Mouse (Mus musculus) MEL (cell line): ENCODE results near the gene Ppl. TPM values are rescaled to one million over a fixed set of nuclear protein-coding genes. Genes with fewer than 3 reads are reported as not detected.

Experiments
- DNase-seq: peaks from one replicate; pipeline ENCODE4 v3.0.0; 2011; ENCODE audit warnings: low read depth, low spot score
- H3K27ac ChIP-seq: 2 replicates; pipeline ENCODE4 v1.5.1; 2012; ENCODE audit warnings: low read depth, mild to moderate bottlenecking, control low read depth, low read length, moderate library complexity; ENCODE audit not compliant: control insufficient read depth
- H3K27me3 ChIP-seq, 2 experiments: fragments of 150-350 bp in 1 of 2; sonication (generic) in 1 of 2; 2 replicates each; pipeline ENCODE4 v1.6.1; 2012; ENCODE audit warnings: low read length in 2 of 2, mild to moderate bottlenecking in 2 of 2, improper control_type of control experiment in 1 of 2, moderate library complexity in 1 of 2; ENCODE audit not compliant: insufficient read depth in 2 of 2, control insufficient read depth in 1 of 2
- H3K36me3 ChIP-seq, 2 experiments: 2 replicates each; pipeline ENCODE4 v1.6.1; 2012 to 2014; ENCODE audit warnings: low read length in 2 of 2, improper control_type of control experiment in 1 of 2, inconsistent platforms in 1 of 2, mild to moderate bottlenecking in 1 of 2; ENCODE audit not compliant: insufficient read depth in 2 of 2, control insufficient read depth in 1 of 2
- H3K4me1 ChIP-seq, 2 experiments: fragments of 150-350 bp in 1 of 2; sonication (generic) in 1 of 2; 2 replicates each; pipeline ENCODE4 v1.6.1; 2012; ENCODE audit warnings: low read length in 2 of 2, improper control_type of control experiment in 1 of 2, mild to moderate bottlenecking in 1 of 2; ENCODE audit not compliant: insufficient read depth in 2 of 2, control insufficient read depth in 1 of 2
- H3K4me3 ChIP-seq, 2 experiments: fragments of 150-350 bp in 1 of 2; sonication (generic) in 1 of 2; 2 replicates each; pipeline ENCODE4 v1.5.1; 2012; ENCODE audit warnings: low read depth in 2 of 2, low read length in 2 of 2, mild to moderate bottlenecking in 2 of 2, moderate library complexity in 2 of 2, control low read depth in 1 of 2, improper control_type of control experiment in 1 of 2; ENCODE audit not compliant: control insufficient read depth in 1 of 2, insufficient read depth in 1 of 2
- H3K79me2 ChIP-seq: 2 replicates; pipeline ENCODE4 v1.6.1; 2012; ENCODE audit warnings: mild to moderate bottlenecking, low read length, moderate library complexity; ENCODE audit not compliant: control insufficient read depth, poor library complexity, insufficient read depth
- H3K9ac ChIP-seq: 2 replicates; pipeline ENCODE4 v1.6.1; 2012; ENCODE audit warnings: low read depth, mild to moderate bottlenecking, control low read depth, low read length, moderate library complexity; ENCODE audit not compliant: control insufficient read depth, poor library complexity, severe bottlenecking
- H3K9me3 ChIP-seq: fragments of 150-350 bp; sonication (generic); replicated peaks from 2 replicates; pipeline ENCODE4 v1.6.1; 2012; ENCODE audit warnings: mild to moderate bottlenecking, low read length, improper control_type of control experiment, moderate library complexity; ENCODE audit not compliant: insufficient read depth
- CHD1 ChIP-seq: IDR thresholded peaks from 2 replicates; pipeline ENCODE4 v1.6.1; 2012; ENCODE audit warnings: low read depth, mild to moderate bottlenecking, inconsistent platforms, low read length, improper control_type of control experiment
- ELF1 ChIP-seq: IDR thresholded peaks from 2 replicates; pipeline ENCODE4 v1.6.1; 2014; ENCODE audit warnings: low read depth, mild to moderate bottlenecking, inconsistent platforms, low read length, improper control_type of control experiment, moderate library complexity
- ETS1 ChIP-seq: IDR thresholded peaks from 2 replicates; pipeline ENCODE4 v1.6.1; 2012; ENCODE audit warnings: low read depth, mild to moderate bottlenecking, inconsistent platforms, low read length, improper control_type of control experiment, moderate library complexity
- GATA1 ChIP-seq: IDR thresholded peaks from 2 replicates; pipeline ENCODE4 v1.6.1; 2011; ENCODE audit warnings: low read depth, low read length, improper control_type of control experiment
- HCFC1 ChIP-seq: IDR thresholded peaks from 2 replicates; pipeline ENCODE4 v1.6.1; 2012; ENCODE audit warnings: low read depth, mild to moderate bottlenecking, inconsistent platforms, low read length, improper control_type of control experiment, moderate library complexity
- KAT2A ChIP-seq: conservative IDR thresholded peaks from 2 replicates; pipeline ENCODE4 v1.6.1; 2012; ENCODE audit warnings: low read depth, low read length, improper control_type of control experiment, inconsistent platforms
- MEF2A ChIP-seq: IDR thresholded peaks from 2 replicates; pipeline ENCODE4 v1.6.1; 2014; ENCODE audit warnings: low read depth, mild to moderate bottlenecking, inconsistent platforms, low read length, improper control_type of control experiment; ENCODE audit not compliant: poor library complexity, insufficient replicate concordance, severe bottlenecking; ENCODE audit errors: extremely low read depth
- MYC ChIP-seq: IDR thresholded peaks from 2 replicates; pipeline ENCODE4 v1.6.1; 2011; ENCODE audit warnings: low read depth, mild to moderate bottlenecking, low read length, improper control_type of control experiment, moderate library complexity
- NRF1 ChIP-seq: IDR thresholded peaks from 2 replicates; pipeline ENCODE4 v1.6.1; 2014; ENCODE audit warnings: low read depth, mild to moderate bottlenecking, inconsistent platforms, low read length, improper control_type of control experiment, moderate library complexity; ENCODE audit not compliant: poor library complexity, insufficient read depth, severe bottlenecking
- POLR2A ChIP-seq, 2 experiments: IDR thresholded peaks; 2 replicates each; pipeline ENCODE4 v1.6.1; 2011 to 2012; ENCODE audit warnings: low read length in 2 of 2, mild to moderate bottlenecking in 2 of 2, control low read depth in 1 of 2, improper control_type of control experiment in 1 of 2, low read depth in 1 of 2, moderate library complexity in 1 of 2; ENCODE audit not compliant: control insufficient read depth in 1 of 2, insufficient read depth in 1 of 2, poor library complexity in 1 of 2
- POLR2AphosphoS2 ChIP-seq: IDR thresholded peaks from 2 replicates; pipeline ENCODE4 v1.6.1; 2011; ENCODE audit warnings: low read length, improper control_type of control experiment
- RAD21 ChIP-seq: IDR thresholded peaks from 2 replicates; pipeline ENCODE4 v1.6.1; 2011; ENCODE audit warnings: mild to moderate bottlenecking, low read depth, low read length, improper control_type of control experiment
- SMC3 ChIP-seq: IDR thresholded peaks from 2 replicates; pipeline ENCODE4 v1.6.1; 2011; ENCODE audit warnings: low read depth, low read length, improper control_type of control experiment
- TBP ChIP-seq: IDR thresholded peaks from 2 replicates; pipeline ENCODE4 v1.8.0; 2011; ENCODE audit warnings: low read depth, low read length, improper control_type of control experiment
- TCF12 ChIP-seq: IDR thresholded peaks from 2 replicates; pipeline ENCODE4 v1.6.1; 2014; ENCODE audit warnings: low read depth, mild to moderate bottlenecking, inconsistent platforms, low read length, improper control_type of control experiment, moderate library complexity
- UBTF ChIP-seq: IDR thresholded peaks from 2 replicates; pipeline ENCODE4 v1.6.1; 2012; ENCODE audit warnings: low read depth, mild to moderate bottlenecking, inconsistent platforms, low read length, improper control_type of control experiment, moderate library complexity, borderline replicate concordance; ENCODE audit not compliant: insufficient read depth
- USF2 ChIP-seq, 2 experiments: IDR thresholded peaks; 2 replicates each; pipeline ENCODE4 v1.6.1; 2011 to 2012; ENCODE audit warnings: improper control_type of control experiment in 2 of 2, low read length in 2 of 2, borderline replicate concordance in 1 of 2, inconsistent platforms in 1 of 2, low read depth in 1 of 2, mild to moderate bottlenecking in 1 of 2; ENCODE audit not compliant: insufficient read depth in 1 of 2
- ZC3H11A ChIP-seq: IDR thresholded peaks from 2 replicates; pipeline ENCODE4 v1.6.1; 2012; ENCODE audit warnings: low read depth, mild to moderate bottlenecking, inconsistent platforms, low read length, improper control_type of control experiment
- ZKSCAN1 ChIP-seq: IDR thresholded peaks from 2 replicates; pipeline ENCODE4 v1.6.1; 2012; ENCODE audit warnings: low read depth, mild to moderate bottlenecking, inconsistent platforms, low read length, improper control_type of control experiment, moderate library complexity
- ZMIZ1 ChIP-seq: IDR thresholded peaks from 2 replicates; pipeline ENCODE4 v1.6.1; 2012; ENCODE audit warnings: low read depth, mild to moderate bottlenecking, inconsistent platforms, low read length, improper control_type of control experiment, moderate library complexity
- ZNF384 ChIP-seq: IDR thresholded peaks from 2 replicates; pipeline ENCODE4 v1.6.1; 2012; ENCODE audit warnings: low read depth, mild to moderate bottlenecking, inconsistent platforms, low read length, improper control_type of control experiment
- polyA plus RNA-seq, 2 experiments: library from polyadenylated mRNA; stranded (reverse) in 1 of 2; unstranded in 1 of 2; fragments of >175 nt in 1 of 2; fragments of >200 nt in 1 of 2; gene quantifications; 2 replicates each; pipeline versions ENCODE4 v1.2.1 to v1.2.4; 2012; ENCODE audit warnings: low replicate concordance in 2 of 2, low read depth in 1 of 2; ENCODE audit not compliant: insufficient read length in 2 of 2, insufficient read depth in 1 of 2, missing spikeins in 1 of 2
- total RNA-seq: library from RNA; depleted of rRNA; stranded (reverse); fragments of 300-350 nt; gene quantifications from 2 replicates; pipeline ENCODE4 v1.2.3, GENCODE M21; 2012

Ppl gene
- total and polyA plus RNA-seq, 3 experiments = 0.01 TPM; not detected in 2

GRCm38 (mm10) chr16:5145570-5145969 lies 13.3 kb upstream of the Ppl start (continued):
- TF ChIP-seq SMC3 (peak; percentile 71), UBTF (no peak), POLR2AphosphoS2 (no peak), ZNF384 (no peak), MEF2A (no peak), POLR2A (IDR thresholded peaks at IDR 0.05; ENCODE audit: control insufficient read depth in 1 of 2, insufficient read depth in 1 of 2, low read depth in 1 of 2, low read length in 2 of 2, poor library complexity in 1 of 2) (no peak), CHD1 (no peak), KAT2A (no peak), MYC (peak; percentile 95), ZKSCAN1 (no peak), ETS1 (no peak), RAD21 (peak; percentile 98), ZMIZ1 (no peak), GATA1 (no peak; the same call in 1 of the 2 replicates), NRF1 (no peak)

DNA sequence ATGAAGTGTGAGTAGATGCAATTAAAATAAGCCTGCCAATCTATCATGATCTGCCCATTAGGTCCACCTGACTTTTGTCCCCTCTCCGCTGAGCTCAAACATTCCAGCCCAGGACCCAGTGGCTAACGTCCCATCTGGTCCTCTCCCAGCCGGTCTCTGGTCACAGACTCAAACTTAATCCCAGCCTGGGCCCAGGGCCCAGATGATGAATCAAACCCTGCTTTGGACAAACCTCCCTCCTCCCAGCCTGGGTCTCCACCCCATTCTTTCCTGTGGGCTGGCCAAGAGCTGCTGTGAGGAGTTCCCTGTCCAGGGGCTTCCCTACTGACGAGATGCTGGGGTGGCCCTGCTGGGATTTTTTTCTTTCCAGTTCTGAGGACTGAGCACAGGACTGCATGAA lies 7.5 kb upstream of the Ppl start:
- no peak overlapping the region for H3K27ac ChIP-seq
- TF ChIP-seq UBTF (no peak), HCFC1 (no peak), ELF1 (no peak), ETS1 (no peak), RAD21 (no peak), TBP (no peak), USF2 (IDR thresholded peaks at IDR 0.05; ENCODE audit: borderline replicate concordance in 1 of 2, insufficient read depth in 1 of 2, low read depth in 1 of 2, low read length in 2 of 2) (no peak), ZC3H11A (no peak), TCF12 (no peak)
- no peaks in the 10 kb centered on the region; a peak in 1 of 4 replicates for H3K27me3 ChIP-seq
- DNase-seq = no peak
- no peaks in the 10 kb centered on the region for H3K4me1 ChIP-seq
- no peaks in the 10 kb centered on the region for H3K79me2 ChIP-seq
- no peak overlapping the region for H3K9ac ChIP-seq
- no peaks in the 10 kb centered on the region for H3K9me3 ChIP-seq
- no peak overlapping the region for H3K4me3 ChIP-seq
- H3K36me3 ChIP-seq = no peaks in the 10 kb centered on the region
